Mouse (Mus musculus) left cerebral cortex, adult 18-20 months (tissue): ENCODE data around the gene Men1. TPM values are rescaled to one million over a fixed set of nuclear protein-coding genes. Genes with fewer than 3 reads are reported as not detected.
"Not testable (repeated sequence)": the region's sequence is repeated elsewhere in the genome, so short reads cannot be mapped to it uniquely, and the experiment has no call there.

ENCODE experiments used
- DNase-seq, 2 experiments: peaks; one replicate each; pipeline ENCODE4 v3.0.0; 2021 to 2022; ENCODE audit warnings: low spot score in 2 of 2, mixed read lengths in 1 of 2
- long read RNA-seq, 2 experiments: library from polyadenylated mRNA; stranded (forward); transcript quantifications; one replicate each; pipeline ENCODE4 v2.0.0; 2021
- total RNA-seq, 2 experiments: library from RNA; stranded (reverse); gene quantifications; 2 replicates each; pipeline ENCODE4 v1.2.3; 2021

The Men1 gene
- 10 to 100 TPM; 62.4 to 74.5 TPM for total RNA-seq
- long read RNA-seq, experiment 1, transcript Men1-201 (9 exons, 2,975 nt) = major isoform, 54 of 110 reads
- long read RNA-seq, experiment 1, transcript Men1-206 (10 exons, 2,652 nt) = minor isoform, 12 of 110 reads
- long read RNA-seq, experiment 1, transcript Men1-203 (10 exons, 2,639 nt) = minor isoform, 21 of 110 reads
- long read RNA-seq, experiment 1, partial matches to known transcripts = 14 of 110 reads
- long read RNA-seq, experiment 1, other reads (novel, unspliced or antisense) = 9 of 110 reads
- long read RNA-seq, experiment 2, transcript Men1-201 (9 exons, 2,975 nt) = major isoform, 27 of 65 reads
- long read RNA-seq, experiment 2, transcript Men1-203 (10 exons, 2,639 nt) = minor isoform, 12 of 65 reads
- long read RNA-seq, experiment 2, transcript Men1-206 (10 exons, 2,652 nt) = minor isoform, 7 of 65 reads
- long read RNA-seq, experiment 2, partial matches to known transcripts = 14 of 65 reads
- long read RNA-seq, experiment 2, other reads (novel, unspliced or antisense) = 4 of 65 reads

DNA sequence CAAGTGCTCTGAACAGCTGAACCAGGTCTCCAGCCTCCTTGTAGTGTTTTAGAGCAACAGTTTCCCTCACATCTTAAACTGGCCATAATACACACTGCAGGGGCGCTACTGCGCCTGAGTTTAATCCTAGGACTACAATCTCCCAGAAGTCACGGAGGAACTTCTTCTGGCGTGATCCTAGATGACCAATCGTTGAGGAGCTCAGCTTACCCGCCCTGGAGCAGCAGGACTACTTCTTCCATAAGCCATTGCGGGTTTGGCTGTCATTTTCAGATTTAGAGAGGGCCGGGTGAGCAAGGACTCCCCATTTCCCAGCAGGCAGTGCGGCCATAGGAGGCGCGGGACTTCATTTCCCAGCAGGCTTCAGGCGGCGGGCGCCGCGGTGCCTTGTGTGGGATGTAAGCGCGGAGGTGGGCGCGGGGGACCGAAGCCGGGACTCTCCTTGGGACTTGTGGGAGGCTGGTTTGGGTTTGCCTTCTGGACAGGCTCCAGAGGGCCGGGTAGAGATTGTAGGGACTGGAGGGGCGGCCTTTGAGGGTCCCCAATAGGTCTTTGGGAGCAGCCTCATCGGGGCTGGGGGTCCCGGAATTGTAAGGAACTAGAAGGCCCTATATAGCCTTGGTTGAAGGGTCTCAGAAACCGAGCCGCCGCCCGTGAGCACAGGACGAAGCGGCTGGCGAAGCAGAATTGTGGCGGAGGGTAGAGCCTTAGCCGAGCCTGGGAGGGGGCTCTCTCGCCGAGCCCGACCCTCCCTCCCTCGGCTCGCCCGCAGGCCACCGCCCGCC lies at the start of gene Men1:
Men1 (plus strand) TSS at position 307 of the 785 bp plus-strand sequence.
- peak; percentile 95 to 97 for DNase-seq

DNA sequence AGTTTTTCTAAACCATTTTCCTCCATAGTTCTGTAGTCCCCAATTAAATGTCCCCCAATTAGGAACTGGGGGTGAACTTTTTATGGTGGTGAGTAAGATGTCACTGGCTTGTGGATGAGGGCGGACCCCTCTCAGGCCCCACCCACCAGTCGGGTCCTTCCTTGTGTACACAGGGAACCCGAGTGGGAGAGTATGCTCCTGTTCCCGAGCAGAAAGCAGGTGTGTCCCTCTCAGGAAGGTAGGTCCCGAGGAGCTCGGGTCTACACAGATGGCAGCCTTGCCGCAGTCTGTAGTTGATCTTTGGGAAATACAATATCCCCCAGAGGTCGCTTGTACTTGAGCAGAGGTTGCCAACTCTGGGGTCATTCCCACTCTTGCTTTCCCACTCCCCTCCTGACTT lies 49.6 kb upstream of the Men1 start:
- no peak for DNase-seq

- no peak for DNase-seq
Observed at GRCm38 (mm10) chr19:6285632-6286433, 48.9 kb upstream of the Men1 start.

DNA sequence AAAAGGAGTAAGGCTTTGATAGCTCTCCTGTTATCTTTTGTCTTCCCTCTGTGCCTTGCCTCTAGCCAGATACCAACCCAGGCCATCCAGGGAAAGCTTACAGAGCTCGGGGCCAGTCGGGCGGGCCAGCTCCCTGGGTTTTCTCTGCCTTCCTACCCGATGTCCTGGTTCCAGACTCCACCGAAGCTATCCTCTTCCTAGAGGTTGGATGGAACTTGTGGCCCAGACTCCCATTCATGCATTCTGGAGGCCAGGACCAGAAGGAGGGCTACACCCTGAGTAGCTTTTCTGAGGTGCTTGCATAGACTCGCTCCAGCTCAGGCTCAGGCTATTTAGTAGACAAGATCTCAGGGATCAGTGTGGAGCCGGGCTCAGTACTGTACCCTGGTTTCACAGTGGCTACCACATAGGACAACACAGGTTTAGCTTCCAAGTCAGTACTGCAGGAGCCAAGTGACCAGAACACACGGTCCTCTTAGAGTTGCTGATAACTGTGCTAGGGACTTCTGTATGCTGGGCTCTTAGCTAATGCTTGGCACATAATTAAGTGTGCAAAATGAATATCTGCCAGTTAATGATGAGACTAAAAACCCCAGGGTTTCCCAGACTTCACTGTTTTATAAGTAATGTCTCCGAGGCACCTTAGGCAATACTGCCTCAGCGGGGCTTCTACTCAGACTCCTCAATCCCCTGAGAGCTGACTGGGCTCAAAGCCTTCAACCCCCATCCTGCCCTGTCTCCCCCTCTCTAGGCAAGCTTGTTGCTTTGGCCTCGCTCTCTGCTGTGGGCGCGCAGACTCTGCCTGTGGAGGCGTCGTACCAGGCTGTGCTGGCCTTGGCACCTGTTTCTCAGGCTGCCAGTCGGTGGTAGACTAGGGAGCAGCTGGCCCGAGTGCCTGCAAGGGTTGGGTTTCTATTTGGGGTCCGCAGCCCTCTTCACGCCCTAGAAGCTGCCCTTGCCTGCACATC lies 48.1 kb upstream of the Men1 start:
- DNase-seq = peak in 1 of 2 experiments; percentile 27

- DNase-seq = no peak
Observed at GRCm38 (mm10) chr19:6288236-6288894, 46.4 kb upstream of the Men1 start.

- DNase-seq = no peak
Observed at GRCm38 (mm10) chr19:6289696-6290238, 45.0 kb upstream of the Men1 start.

DNA sequence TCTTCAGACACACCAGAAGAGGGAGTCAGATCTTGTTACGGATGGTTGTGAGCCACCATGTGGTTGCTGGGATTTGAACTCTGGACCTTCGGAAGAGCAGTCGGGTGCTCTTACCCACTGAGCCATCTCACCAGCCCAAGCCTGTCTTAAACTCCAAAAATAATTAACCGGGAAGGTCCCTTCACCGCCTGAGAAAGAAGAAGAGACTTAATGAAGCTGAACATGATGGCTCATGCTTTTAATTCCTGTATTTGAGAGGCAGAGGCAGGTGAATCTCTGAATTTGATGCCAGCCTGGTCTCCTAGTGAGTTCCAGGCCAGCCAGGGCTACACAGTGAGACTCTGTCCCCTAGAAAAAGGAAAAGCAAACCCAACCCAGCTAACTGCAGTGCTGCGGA lies 44.1 kb upstream of the Men1 start:
- DNase-seq = not testable (repeated sequence)

- no peak for DNase-seq
Observed at GRCm38 (mm10) chr19:6291117-6291781, 43.5 kb upstream of the Men1 start.

GRCm38 (mm10) chr19:6292262-6292661 lies 42.5 kb upstream of the Men1 start:
- no peak for DNase-seq

DNA sequence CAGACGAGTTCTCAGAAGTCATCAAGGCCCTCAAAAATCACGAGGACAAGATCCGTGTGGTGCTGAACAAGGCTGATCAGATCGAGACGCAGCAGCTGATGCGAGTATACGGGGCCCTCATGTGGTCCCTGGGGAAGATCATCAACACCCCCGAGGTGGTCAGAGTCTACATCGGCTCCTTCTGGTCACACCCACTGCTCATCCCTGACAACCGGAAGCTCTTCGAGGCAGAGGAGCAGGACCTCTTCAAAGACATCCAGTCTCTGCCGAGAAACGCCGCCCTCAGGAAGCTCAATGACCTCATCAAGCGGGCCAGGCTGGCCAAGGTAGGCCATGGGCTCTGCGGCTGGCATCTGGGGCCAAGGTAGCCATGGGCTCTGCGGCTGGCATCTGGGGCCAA lies 40.5 kb upstream of the Men1 start:
- no peak for DNase-seq

DNA sequence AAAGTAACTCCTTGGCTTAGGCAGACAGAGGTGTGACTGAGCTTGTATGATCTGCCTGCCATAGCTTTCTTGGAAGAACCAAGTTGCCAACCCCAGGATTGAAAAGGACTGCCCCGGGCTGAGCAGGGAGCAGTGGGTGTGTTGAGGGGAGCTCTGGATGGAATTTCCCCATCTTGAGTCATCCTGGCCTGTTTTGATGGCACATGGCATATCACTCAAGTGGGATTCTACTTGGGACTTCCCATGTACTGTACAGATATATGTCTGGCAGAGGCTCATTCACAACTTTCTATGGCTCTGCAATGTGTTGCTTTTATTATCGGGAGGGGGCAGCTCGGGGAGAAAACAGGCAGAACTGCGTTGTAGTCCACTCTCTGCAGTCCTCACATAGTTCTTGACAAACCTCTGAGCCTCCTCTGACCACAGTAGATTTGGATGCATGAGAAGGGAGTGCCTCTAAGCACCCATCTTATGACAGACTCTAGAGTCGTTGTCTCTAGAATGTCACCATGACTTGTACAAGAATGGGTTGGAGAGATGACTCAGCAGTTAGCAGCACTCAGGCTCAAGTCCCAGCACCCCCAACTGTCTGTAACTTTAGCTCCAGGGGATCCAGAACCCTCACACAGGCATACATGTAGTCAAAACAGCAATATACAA lies 38.1 kb upstream of the Men1 start:
- DNase-seq = no peak

DNA sequence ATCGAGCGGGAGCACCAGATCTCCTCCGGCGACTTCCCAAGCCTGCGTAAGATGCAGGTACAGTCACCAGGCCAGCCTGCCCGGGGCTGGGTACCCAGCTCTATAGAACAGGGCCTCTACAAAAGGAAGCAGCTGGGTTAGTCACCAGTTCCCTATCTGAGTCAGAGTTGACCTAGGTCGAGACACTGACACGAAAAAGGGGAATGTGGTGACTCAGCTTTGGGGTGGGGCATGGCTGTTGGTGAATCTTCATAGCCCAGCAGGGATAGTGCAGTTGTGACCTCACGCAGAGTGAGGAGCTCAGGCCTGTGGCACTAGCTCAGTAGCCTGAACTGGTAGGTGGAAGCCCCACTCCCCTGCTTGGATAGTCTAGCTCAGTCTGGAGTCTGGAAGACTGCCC lies 37.1 kb upstream of the Men1 start:
- no peak for DNase-seq

DNA sequence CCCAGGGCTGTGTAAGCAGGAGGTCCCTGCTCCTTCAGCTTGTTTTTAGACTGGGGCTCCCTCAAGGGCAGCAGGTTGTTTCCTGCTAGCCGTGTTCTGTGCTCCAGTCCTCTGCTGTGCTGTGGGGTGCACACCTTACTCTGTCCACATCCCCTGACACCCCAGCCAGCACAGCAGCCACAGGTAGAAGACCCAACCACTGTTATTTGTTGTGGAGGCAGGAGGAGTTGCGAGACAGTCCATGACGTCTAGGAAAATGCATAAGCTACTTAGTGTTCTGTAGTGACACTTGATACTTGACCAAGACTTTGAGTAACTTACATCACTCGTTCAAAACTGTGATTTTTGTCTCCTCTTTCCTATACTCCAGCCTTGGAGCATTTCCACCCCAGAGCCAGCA lies 35.8 kb upstream of the Men1 start:
- DNase-seq = no peak

- no peak for DNase-seq
Observed at GRCm38 (mm10) chr19:6299450-6300267, 35.1 kb upstream of the Men1 start.

- DNase-seq = no peak
Observed at GRCm38 (mm10) chr19:6300402-6300841, 34.4 kb upstream of the Men1 start.

- DNase-seq = no peak
Observed at GRCm38 (mm10) chr19:6302114-6302513, 32.7 kb upstream of the Men1 start.

DNA sequence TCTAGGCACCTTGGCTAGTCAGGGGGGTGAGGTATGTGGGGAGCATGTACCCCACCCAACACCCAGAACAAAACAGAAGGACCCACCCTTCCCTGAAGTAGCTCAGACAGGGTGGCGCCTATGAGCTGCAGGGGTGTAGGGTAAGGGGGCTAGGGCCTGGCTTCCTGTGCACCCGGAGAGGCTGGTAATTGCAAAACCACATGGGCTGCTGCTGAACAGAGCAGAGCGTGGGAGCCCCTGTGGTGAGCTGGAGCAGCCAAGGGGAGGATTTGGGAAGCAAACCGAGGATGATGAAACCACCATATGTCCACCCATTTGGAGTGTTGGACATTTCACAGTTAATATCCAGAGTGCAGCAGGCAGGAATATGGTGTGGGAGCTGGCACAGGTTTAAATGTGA lies 32.3 kb upstream of the Men1 start:
- peak; percentile 34 to 44 for DNase-seq
